Mouse (Mus musculus) B cell, adult 2 months (primary cell): ENCODE measurements around the gene Olfr412.

Source experiments
- DNase-seq, 2 experiments: peaks; one replicate each; pipeline ENCODE4 v3.0.0; 2022

The Olfr412 gene

GRCm38 (mm10) chr11:74361769-74362168, at the start of gene Olfr412:
Olfr412 (plus strand) TSS chr11:74362069.
- no peak for DNase-seq

GRCm38 (mm10) chr11:74326044-74326443, 35.8 kb upstream of the Olfr412 start:
- DNase-seq = no peak

GRCm38 (mm10) chr11:74328781-74329180, 33.1 kb upstream of the Olfr412 start:
- DNase-seq = no peak

DNA sequence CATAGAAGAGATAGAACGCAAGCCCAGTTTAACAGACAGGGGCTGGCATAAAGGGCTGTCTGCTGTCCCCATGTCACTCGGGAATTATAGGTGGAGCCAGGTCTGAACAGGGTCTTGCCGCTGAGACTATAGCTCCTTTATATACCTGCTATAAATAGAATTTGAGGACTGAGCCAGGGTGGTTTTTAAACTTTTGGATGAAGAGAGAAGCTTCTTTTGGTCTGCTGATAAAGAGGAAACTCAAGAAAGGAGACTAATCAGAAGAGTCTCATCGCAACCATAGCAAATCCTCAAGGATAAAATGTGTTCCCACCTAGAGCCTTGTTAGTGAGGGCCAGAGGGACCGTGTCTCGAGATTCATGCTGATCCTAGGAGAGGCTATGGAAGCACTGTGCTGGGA, 23.9 kb upstream of the Olfr412 start, which contains the start of gene Olfr410:
TSS of gene Olfr410 (minus strand) at position 101 of the 400 bp plus-strand sequence.
- no peak for DNase-seq

DNA sequence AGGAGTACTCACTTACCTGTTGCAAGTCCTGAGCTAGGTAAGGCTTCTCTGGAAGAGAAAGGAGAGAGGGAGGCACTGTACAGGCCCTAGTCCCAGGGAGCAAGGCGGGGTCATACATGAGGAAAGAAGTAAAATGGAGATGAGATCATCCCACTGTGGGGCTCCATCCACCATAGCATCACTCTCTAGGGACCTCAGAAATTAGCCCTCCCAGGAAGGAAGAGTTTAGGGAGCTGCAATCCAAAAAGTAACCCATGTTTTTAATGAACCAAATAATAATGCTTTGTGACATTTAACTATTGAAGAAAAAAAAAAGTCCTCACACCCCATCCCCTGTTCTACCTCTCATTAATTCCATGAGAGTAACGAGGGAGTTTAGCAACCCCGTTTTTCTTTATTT, 9.3 kb upstream of the Olfr412 start, which contains the start of gene Olfr411:
TSS of gene Olfr411 (minus strand) at position 101 of the 400 bp plus-strand sequence.
- DNase-seq = no peak

GRCm38 (mm10) chr11:74371393-74372100, 9.7 kb downstream of the Olfr412 start:
- DNase-seq = peak; percentile 61

DNA sequence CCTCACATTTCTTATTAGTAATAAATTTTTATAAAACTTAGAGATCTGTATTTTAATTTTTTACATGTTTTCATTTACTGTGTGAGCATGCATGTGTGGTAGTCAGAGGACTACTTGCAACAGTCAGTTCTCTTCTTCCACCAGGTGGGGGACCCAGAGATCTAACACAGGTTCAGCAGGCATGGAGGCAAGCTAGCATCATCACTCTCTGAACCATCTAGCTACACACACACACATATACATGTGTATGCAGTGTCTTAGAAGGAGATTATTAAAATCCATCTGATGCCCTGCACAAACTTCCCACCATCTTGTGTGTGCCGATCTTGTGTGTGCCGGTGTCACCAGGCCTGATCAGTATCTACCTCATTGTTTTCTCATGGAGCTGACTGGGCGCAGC, 15.0 kb downstream of the Olfr412 start:
- peak; percentile 5 to 20 for DNase-seq

GRCm38 (mm10) chr11:74379166-74379873, 17.5 kb downstream of the Olfr412 start:
- no peak for DNase-seq

DNA sequence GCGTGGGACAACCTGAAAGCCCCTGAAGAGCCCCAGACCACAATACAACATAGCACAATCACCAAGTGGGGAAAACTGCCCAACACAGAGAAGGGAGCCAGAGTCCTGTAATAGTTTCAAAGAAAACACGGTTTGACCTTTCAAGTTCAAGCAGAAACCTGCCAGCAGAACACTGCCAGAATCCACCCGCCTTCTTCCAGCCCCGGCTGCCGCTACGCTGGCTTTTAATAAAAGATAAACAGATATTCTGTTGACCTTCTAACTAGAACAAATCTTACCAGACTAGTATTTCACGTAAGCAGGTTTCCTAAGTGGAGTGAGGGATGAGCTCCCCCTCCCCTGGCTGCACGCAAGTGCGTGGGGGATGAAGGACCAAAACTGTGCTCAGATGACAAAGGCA, 23.8 kb downstream of the Olfr412 start:
- no peak for DNase-seq

- no peak for DNase-seq
Observed at GRCm38 (mm10) chr11:74387203-74387602, 25.3 kb downstream of the Olfr412 start.

DNA sequence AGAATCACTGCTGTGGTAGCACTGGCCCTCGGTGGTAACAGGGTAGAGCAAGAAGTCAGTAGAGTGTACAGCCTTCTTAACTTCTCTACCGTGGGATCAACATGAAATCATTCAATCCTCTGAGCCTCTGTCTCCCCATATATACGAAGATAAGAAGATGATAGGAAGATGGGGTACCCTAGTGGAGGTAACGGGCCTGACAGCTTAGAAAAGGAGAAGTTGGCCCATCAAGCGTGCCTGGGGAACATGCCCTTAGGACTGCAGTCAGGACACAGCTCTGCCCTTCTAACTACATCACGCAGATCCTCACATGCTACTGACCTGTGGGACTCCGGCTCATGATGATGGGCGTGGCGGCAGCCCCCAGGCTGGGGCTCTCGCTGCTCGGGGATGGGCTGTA, 30.0 kb downstream of the Olfr412 start:
- no peak for DNase-seq

DNA sequence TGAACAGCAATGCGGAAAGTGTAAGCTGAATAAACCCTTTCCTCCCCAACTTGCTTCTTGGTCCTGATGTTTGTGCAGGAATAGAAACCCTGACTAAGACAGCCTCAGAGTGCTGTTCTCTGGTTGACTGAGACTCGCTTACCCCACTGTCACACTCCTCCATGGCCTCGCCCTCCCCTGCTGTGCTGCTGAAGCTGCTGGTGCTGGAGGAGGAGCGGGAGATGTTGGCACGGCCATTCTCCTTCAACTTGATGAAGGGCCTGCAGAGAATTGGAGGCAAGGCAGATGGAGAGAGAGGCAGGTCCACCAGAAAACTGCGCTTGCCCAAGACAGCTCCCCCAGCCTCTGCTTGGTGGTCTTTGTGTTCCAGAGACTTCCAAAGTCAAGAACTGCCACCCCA, 31.0 kb downstream of the Olfr412 start:
- DNase-seq = no peak

- DNase-seq = no peak
Observed at GRCm38 (mm10) chr11:74393489-74393888, 31.6 kb downstream of the Olfr412 start.

DNA sequence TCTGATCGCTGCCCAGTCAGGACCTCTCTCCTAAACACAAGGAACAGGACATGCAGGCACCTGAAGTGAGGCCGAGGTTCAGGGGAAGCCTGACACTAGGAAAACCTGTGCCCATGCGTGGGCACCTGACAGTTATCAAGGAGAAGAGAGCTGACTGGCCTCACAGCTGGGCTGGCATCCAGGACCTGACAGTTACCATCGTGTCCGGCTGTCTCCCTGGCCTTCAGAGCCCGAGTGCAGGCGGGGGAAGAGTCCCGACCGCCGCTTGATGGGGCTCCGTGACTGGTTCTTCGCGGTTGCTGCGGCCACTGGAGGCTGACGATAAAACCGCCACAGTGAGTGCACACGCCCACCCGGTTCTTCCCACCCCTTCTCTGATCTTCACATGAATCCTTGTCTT, 33.7 kb downstream of the Olfr412 start:
- DNase-seq = no peak

- no peak for DNase-seq
Observed at GRCm38 (mm10) chr11:74402126-74402525, 40.3 kb downstream of the Olfr412 start.

DNA sequence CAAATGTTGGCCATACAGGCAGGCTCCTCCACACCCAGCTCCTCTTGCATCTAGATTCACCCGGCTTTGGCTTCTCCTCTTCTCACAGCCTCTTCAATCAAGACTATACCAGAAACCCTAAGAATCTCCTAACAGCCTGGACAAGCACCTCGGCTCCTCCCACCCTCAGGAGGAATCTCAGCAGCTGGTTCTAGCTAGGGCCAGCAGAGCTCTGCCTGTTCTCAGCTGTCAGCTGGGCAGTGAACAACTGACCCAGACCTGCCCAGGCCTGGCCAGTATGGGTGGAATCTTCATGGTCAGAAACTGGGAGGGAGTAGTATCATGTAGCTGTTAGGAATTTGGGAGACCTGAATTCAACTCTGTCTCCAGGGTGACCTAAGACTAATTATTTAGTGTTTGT, 42.3 kb downstream of the Olfr412 start:
- DNase-seq = no peak

GRCm38 (mm10) chr11:74405201-74405600, 43.3 kb downstream of the Olfr412 start:
- DNase-seq = no peak

GRCm38 (mm10) chr11:74408587-74409446, 46.9 kb downstream of the Olfr412 start:
- DNase-seq = no peak

GRCm38 (mm10) chr11:74409447-74409754, 47.5 kb downstream of the Olfr412 start:
- no peak for DNase-seq

- no peak for DNase-seq
Observed at GRCm38 (mm10) chr11:74409757-74410174, 47.9 kb downstream of the Olfr412 start.

GRCm38 (mm10) chr11:74411943-74412342, 50.1 kb downstream of the Olfr412 start:
- DNase-seq = no peak

DNA sequence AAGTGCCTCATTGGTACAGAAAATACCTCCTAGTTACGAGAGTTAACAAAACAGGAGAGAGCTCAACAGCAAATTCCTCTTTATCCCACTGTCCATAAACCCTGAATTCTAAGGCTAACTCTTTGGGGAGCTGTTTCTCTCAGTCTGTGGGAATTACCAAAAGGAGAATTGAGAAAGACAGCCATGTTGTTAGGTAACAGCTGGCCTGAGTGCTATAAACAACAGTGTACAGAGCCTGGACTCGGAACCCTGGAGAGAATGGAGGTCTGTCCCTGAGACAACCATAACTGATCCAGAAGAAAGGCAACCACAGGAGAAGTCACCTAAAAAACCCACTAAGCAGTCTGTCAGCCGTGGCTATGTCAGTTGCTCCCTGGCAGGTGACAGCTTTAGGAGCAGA, 50.6 kb downstream of the Olfr412 start:
- DNase-seq = no peak

- DNase-seq = no peak
Observed at GRCm38 (mm10) chr11:74413449-74413972, 51.6 kb downstream of the Olfr412 start.
